Mouse (Mus musculus) ES-E14 (cell line): ENCODE results near the gene Lmo4. TPM values are rescaled to one million over a fixed set of nuclear protein-coding genes. Genes with fewer than 3 reads are reported as not detected.

ENCODE experiments used
- DNase-seq: peaks from one replicate; pipeline ENCODE4 v3.0.0-alpha.2; 2013; ENCODE audit warnings: low read depth, low spot score
- H3K27ac ChIP-seq: 2 replicates; pipeline ENCODE4 v1.5.1; 2012; ENCODE audit warnings: low read depth, mild to moderate bottlenecking, low read length, moderate library complexity, mixed read lengths; ENCODE audit not compliant: poor library complexity, insufficient read depth, severe bottlenecking
- H3K36me3 ChIP-seq: 2 replicates; pipeline ENCODE4 v1.6.1; 2012; ENCODE audit warnings: mild to moderate bottlenecking, low read length, moderate library complexity, mixed read lengths; ENCODE audit not compliant: control insufficient read depth, poor library complexity, insufficient read depth, severe bottlenecking
- H3K4me1 ChIP-seq, 2 experiments: fragments of 150-350 bp in 1 of 2; sonication (generic) in 1 of 2; 2 replicates each; pipeline ENCODE4 v1.6.1; 2012; ENCODE audit warnings: low read length in 2 of 2, mild to moderate bottlenecking in 1 of 2, mixed read lengths in 1 of 2; ENCODE audit not compliant: control insufficient read depth in 2 of 2, insufficient read depth in 2 of 2, poor library complexity in 1 of 2
- H3K4me3 ChIP-seq, 2 experiments: fragments of 150-350 bp in 1 of 2; sonication (generic) in 1 of 2; 2 replicates each; pipeline ENCODE4 v1.5.1; 2012; ENCODE audit warnings: low read length in 2 of 2, low read depth in 1 of 2, mild to moderate bottlenecking in 1 of 2, mixed read lengths in 1 of 2; ENCODE audit not compliant: insufficient read depth in 1 of 2, poor library complexity in 1 of 2, severe bottlenecking in 1 of 2
- H3K9ac ChIP-seq: 2 replicates; pipeline ENCODE4 v1.6.1; 2012; ENCODE audit warnings: low read depth, mild to moderate bottlenecking, low read length, mixed read lengths; ENCODE audit not compliant: poor library complexity, insufficient read depth, severe bottlenecking
- H3K9me3 ChIP-seq: fragments of 150-350 bp; sonication (generic); 2 replicates; pipeline ENCODE4 v1.6.1; 2012; ENCODE audit warnings: low read depth, mild to moderate bottlenecking, low read length; ENCODE audit not compliant: control insufficient read depth, insufficient read depth
- CHD2 ChIP-seq: IDR thresholded peaks from 2 replicates; pipeline ENCODE4 v1.6.1; 2014; ENCODE audit warnings: mild to moderate bottlenecking, low read depth, low read length, inconsistent platforms
- HCFC1 ChIP-seq: IDR thresholded peaks from 2 replicates; pipeline ENCODE4 v1.6.1; 2012; ENCODE audit warnings: low read length, inconsistent platforms, borderline replicate concordance; ENCODE audit not compliant: insufficient read depth
- MAFK ChIP-seq: IDR thresholded peaks from 2 replicates; pipeline ENCODE4 v1.6.1; 2014; ENCODE audit warnings: mild to moderate bottlenecking, low read depth, low read length, inconsistent platforms; ENCODE audit not compliant: insufficient read depth
- ZC3H11A ChIP-seq: IDR thresholded peaks from 2 replicates; pipeline ENCODE4 v1.6.1; 2012; ENCODE audit warnings: low read depth, mild to moderate bottlenecking, inconsistent platforms, low read length, borderline replicate concordance
- ZNF384 ChIP-seq: IDR thresholded peaks from 2 replicates; pipeline ENCODE4 v1.6.1; 2012; ENCODE audit warnings: low read depth, low read length, inconsistent platforms
- in situ Hi-C, 2 experiments: fragments of 600-800 bp; cut with MboI; formaldehyde crosslinking; loops; one replicate each; pipeline ENCODE4 v1.15.1; 2025; ENCODE audit warnings: low sequenced_read_pairs in 2 of 2, inconsistent platforms in 1 of 2; ENCODE audit not compliant: unreplicated experiment in 2 of 2
- total RNA-seq: library from RNA; depleted of rRNA; stranded (reverse); fragments of 300-350 nt; gene quantifications from 2 replicates; pipeline ENCODE4 v1.2.3, GENCODE M21; 2012

Gene Lmo4
- total RNA-seq, 1 experiment, result 17.3 TPM

DNA sequence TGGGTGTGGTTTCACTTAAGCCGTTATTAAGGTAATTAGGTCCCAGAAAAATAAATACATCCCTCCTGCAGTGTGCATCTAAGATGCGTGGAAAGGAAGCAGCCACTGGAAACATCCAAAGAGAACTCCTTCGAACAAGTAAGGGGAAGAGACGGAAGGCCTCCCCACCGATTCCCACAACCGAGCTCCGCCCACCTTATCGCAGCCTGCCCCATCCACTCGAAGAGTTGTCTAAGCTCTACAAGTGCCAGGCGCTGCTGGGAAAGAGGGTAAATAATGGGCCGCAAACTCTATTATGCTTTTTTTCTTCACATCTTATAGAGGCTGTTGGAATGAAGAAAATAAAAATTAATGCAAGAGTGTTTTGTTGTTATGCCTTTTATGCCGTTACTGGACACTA, 39.6 kb downstream of the Lmo4 start:
- Histone ChIP-seq H3K9ac (no peak overlapping the region), H3K9me3 (no peaks in the 10 kb centered on the region), H3K27ac (no peak overlapping the region), H3K4me3 (no peak overlapping the region), H3K36me3 (no peaks in the 10 kb centered on the region), H3K4me1 (peaks cover 0 to 8% of the 10 kb centered on the region in 2 experiments; a peak in 1 of 4 replicates)
- TF ChIP-seq MAFK (no peak), CHD2 (no peak), ZC3H11A (no peak), ZNF384 (no peak), HCFC1 (no peak)
- DNase-seq, result no peak
- in situ Hi-C loops, result no loop called here

DNA sequence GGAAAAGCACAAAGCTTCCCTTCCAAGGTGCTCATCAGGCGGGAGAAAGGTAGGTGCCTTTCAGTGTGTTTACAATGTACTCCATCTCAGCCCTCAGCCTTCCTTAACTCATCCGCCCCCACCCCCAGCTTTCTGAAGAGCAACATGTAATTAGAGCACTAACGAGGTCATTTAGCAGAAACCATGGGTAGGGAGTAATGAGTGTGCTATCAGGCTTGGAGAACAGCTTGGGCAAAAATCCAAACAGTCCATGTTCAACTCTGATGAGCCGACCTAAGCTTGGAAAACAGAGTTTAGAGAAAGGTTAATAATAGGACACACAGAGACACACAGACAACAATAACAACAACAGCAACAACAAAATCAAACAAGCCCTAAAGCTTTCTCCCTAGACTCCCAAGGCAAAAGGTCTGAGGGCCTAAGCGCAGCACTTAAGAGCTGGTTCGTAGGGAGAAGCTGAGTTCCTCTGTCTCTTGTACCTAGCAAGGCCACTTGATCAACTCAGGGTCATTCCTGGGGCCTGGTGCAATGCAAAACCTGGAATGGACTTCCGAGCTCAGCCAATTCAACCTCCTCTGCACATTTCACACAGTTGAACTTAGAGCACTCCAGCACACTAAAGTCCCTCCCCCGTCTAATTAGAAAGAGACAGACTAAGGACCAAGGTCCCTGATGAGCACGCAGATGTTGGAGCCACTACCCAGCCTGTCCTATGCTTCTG, 40.2 kb downstream of the Lmo4 start:
- no peaks in the 10 kb centered on the region for H3K9me3 ChIP-seq
- DNase-seq, result peak; percentile 44
- H3K27ac ChIP-seq, result no peak overlapping the region
- TF ChIP-seq ZNF384, result no peak
- TF ChIP-seq MAFK, result no peak
- no peak for TF ChIP-seq ZC3H11A
- TF ChIP-seq CHD2, result no peak
- TF ChIP-seq HCFC1, result no peak
- no peaks in the 10 kb centered on the region for H3K36me3 ChIP-seq
- H3K4me1 ChIP-seq, result peaks cover 0 to 8% of the 10 kb centered on the region in 2 experiments; a peak in 1 of 4 replicates
- no peak overlapping the region for H3K4me3 ChIP-seq
- in situ Hi-C loops, result no loop called here
- no peak overlapping the region for H3K9ac ChIP-seq

DNA sequence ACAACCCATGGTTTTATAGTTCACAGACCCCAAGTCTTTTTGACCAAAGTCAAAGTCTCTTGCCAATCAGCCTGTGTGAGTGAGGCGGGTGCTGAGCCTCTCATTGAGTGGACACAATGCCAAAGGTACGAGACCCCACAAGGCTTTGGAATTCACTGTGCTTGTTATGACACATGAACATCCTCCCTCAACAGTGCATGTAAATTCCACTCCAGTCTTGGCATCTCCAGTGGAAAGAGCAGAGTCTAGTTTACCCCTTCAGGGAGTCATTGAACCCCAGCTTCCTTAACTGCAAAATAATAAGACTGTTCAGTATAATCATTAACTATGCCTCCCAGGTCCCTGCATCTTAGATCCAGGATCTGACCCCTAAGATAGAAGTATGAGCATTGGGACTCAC, 41.3 kb downstream of the Lmo4 start:
- in situ Hi-C loops, result no loop called here

DNA sequence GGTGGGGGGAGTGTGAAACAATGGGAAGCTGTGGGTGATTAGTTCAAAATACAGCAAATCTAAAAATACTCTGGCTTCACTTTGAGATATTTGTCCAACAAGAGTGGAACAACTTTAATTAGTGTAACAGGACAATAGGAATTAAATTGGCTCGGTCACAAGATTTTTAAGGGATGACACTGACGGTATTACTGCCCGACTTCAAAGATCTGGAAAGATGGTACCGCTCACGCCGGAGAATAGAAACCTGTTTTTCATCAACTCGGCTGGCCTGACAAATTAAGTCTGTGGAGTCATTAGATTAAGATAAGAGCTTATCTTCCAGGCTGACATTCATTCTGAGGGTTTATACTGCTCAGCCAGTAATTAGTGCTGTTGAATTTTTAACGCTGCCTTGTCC, 42.9 kb downstream of the Lmo4 start:
- Histone ChIP-seq H3K36me3 (no peaks in the 10 kb centered on the region), H3K4me3 (no peak overlapping the region), H3K9me3 (no peaks in the 10 kb centered on the region), H3K4me1 (peaks cover 0 to 6% of the 10 kb centered on the region in 2 experiments; a peak in 1 of 4 replicates), H3K27ac (no peak overlapping the region), H3K9ac (no peak overlapping the region)
- DNase-seq, result no peak
- in situ Hi-C loops, result no loop called here
- no peak for TF ChIP-seq HCFC1

More for the DNA sequence above, 41.3 kb downstream of the Lmo4 start:
- Histone ChIP-seq H3K27ac (no peak overlapping the region), H3K36me3 (no peaks in the 10 kb centered on the region), H3K4me1 (peaks cover 0 to 6% of the 10 kb centered on the region in 2 experiments; a peak in 1 of 4 replicates), H3K4me3 (no peak overlapping the region), H3K9ac (no peak overlapping the region), H3K9me3 (no peaks in the 10 kb centered on the region)
- TF ChIP-seq HCFC1 (no peak), ZC3H11A (no peak), ZNF384 (no peak), CHD2 (no peak), MAFK (no peak)
- no peak for DNase-seq

DNA sequence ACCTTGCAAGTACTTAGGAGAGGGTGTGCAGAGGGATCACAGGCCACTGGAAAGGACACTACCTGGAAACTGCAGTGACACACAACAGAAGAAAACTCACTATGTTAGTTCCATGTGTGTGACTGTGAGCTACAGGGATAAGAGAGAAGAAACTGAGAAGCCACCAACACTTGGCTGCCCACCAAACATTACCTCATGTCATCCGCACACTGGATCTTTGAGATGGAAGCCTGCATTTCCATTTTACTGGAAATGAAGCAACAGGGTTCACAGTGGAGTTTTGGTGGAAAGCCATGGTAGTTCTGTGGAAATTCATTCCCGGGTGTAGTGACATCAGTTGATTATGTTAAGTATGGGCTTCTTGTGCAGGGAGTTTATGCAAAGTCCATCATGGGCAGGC, 43.8 kb downstream of the Lmo4 start:
- TF ChIP-seq CHD2, result no peak
- no peaks in the 10 kb centered on the region for H3K36me3 ChIP-seq
- in situ Hi-C loops, result no loop called here
- DNase-seq, result no peak
- H3K9ac ChIP-seq, result no peak overlapping the region
- H3K4me3 ChIP-seq, result no peak overlapping the region
- H3K4me1 ChIP-seq, result peaks cover 0 to 6% of the 10 kb centered on the region in 2 experiments; a peak in 1 of 4 replicates
- no peak overlapping the region for H3K27ac ChIP-seq
- H3K9me3 ChIP-seq, result no peaks in the 10 kb centered on the region
